Mouse (Mus musculus): Measurements from ENCODE around the gene Acvr1b. TPM values are rescaled to one million over a fixed set of nuclear protein-coding genes. Genes with fewer than 3 reads are reported as not detected.

Gene Acvr1b
- polyA plus RNA-seq, 1 experiment from 2014 or later, result 4.2 TPM

DNA sequence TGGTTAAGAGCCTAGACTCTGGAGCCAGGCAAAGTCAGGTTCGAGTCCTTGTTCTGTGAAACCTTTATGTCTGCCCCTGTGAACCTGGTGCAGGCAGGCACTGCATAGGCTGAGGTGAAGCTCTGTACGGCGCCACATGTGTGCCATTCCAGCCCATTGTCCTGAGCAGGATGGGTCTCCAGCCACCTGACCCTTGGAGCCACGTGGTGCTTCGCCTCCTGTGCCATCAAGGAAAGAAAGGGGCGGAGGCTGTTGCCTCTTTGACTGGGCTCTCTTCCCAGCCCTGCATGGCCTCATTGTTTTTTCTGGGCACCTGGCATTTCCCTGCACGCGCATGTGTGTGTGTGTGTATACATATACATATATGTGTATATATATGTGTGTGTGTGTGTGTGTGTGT, 66.0 kb downstream of the Acvr1b start:
- Histone ChIP-seq H3K9ac (ENCODE audit: low read depth, low read length) (no peak overlapping the region), H3K9me3 (ENCODE audit: control insufficient read depth, low read length) (no peaks in the 10 kb centered on the region), H3K36me3 (ENCODE audit: control insufficient read depth, insufficient read depth, low read length) (no peaks in the 10 kb centered on the region), H3K4me2 (no peak overlapping the region), H3K27me3 (replicated peaks; ENCODE audit: control insufficient read depth, insufficient read depth, low read length) (peaks cover 8% of the 10 kb centered on the region; the same call in 1 of the 2 replicates), H3K4me3 (ENCODE audit: low read depth, low read length) (no peak overlapping the region), H3K27ac (ENCODE audit: low read depth, low read length) (no peak overlapping the region), H3K4me1 (replicated peaks; ENCODE audit: control insufficient read depth, insufficient read depth, low read length) (peaks cover 11% of the 10 kb centered on the region)
- ATAC-seq (replicated peaks; ENCODE audit: low FRiP score) (no peak), DNase-seq (ENCODE audit: low spot score) (no peak)
- whole genome bisulfite sequencing, result 71% methylated on average over 8 of the region's 8 CpGs

DNA sequence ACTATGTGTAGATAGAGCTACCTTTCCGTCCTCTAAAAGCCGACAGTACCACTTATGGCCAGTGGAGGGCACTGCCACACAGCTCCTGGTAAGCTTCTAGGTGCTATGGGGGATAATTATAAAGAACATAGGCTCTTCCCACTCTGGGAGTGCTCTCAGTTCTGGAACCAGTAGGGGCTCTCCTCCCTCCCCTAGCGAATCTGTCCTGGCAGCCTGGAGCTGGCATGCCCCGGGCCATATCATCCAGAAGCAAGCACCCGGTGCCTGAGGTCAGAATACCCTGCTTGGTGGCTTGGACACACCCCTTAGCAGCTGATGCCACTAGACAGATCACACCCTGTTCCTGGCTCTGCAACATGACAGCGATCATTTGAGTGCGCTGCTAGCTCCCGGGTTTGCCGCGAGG, 66.9 kb downstream of the Acvr1b start:
- H3K9me3 ChIP-seq (ENCODE audit: control insufficient read depth, low read length), result no peaks in the 10 kb centered on the region
- DNase-seq (ENCODE audit: low spot score) (peak; percentile 68), ATAC-seq (replicated peaks; ENCODE audit: low FRiP score) (peak; percentile 67)
- H3K36me3 ChIP-seq (ENCODE audit: control insufficient read depth, insufficient read depth, low read length), result no peaks in the 10 kb centered on the region
- H3K27ac ChIP-seq (ENCODE audit: low read depth, low read length), result no peak overlapping the region
- no peak overlapping the region for H3K9ac ChIP-seq (ENCODE audit: low read depth, low read length)
- peak overlapping the region; percentile 21; the same call in 1 of the 2 replicates for H3K4me3 ChIP-seq (ENCODE audit: low read depth, low read length)
- H3K4me2 ChIP-seq, result peak overlapping the region; percentile 57
- H3K27me3 ChIP-seq (replicated peaks; ENCODE audit: control insufficient read depth, insufficient read depth, low read length), result peaks cover 8% of the 10 kb centered on the region; the same call in 1 of the 2 replicates
- 8% methylated on average over 10 of the region's 10 CpGs for WGBS
- peaks cover 12% of the 10 kb centered on the region for H3K4me1 ChIP-seq (replicated peaks; ENCODE audit: control insufficient read depth, insufficient read depth, low read length)

DNA sequence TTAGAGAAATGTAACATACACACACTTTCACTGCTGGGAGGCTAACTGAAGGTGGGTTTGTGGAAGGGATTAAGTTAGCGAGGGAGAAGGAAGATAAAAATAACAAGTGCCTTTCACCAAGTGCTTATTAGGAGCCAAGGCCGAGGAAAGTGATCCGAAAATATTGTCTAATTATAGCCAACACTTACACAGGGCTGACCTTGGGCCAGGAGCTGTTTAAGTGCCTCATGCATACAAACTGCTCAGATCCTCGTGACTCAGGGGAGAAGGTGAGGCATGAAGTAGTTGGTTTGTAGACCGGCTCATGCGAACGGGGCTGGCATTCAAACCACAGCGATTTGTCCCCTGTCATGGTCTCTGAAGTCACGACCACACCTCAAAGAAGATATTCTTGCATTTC, 67.4 kb downstream of the Acvr1b start:
- WGBS, result 42% methylated on average over 9 of the region's 9 CpGs
- H3K36me3 ChIP-seq (ENCODE audit: control insufficient read depth, insufficient read depth, low read length), result no peaks in the 10 kb centered on the region
- ATAC-seq (replicated peaks; ENCODE audit: low FRiP score) (no peak), DNase-seq (ENCODE audit: low spot score) (no peak)
- H3K4me3 ChIP-seq (ENCODE audit: low read depth, low read length), result peak overlapping the region; percentile 21; the same call in 1 of the 2 replicates
- peaks cover 8% of the 10 kb centered on the region; the same call in 1 of the 2 replicates for H3K27me3 ChIP-seq (replicated peaks; ENCODE audit: control insufficient read depth, insufficient read depth, low read length)
- peak overlapping the region; percentile 57 for H3K4me2 ChIP-seq
- peaks cover 15% of the 10 kb centered on the region for H3K4me1 ChIP-seq (replicated peaks; ENCODE audit: control insufficient read depth, insufficient read depth, low read length)
- H3K27ac ChIP-seq (ENCODE audit: low read depth, low read length), result no peak overlapping the region
- H3K9me3 ChIP-seq (ENCODE audit: control insufficient read depth, low read length), result no peaks in the 10 kb centered on the region
- H3K9ac ChIP-seq (ENCODE audit: low read depth, low read length), result no peak overlapping the region

DNA sequence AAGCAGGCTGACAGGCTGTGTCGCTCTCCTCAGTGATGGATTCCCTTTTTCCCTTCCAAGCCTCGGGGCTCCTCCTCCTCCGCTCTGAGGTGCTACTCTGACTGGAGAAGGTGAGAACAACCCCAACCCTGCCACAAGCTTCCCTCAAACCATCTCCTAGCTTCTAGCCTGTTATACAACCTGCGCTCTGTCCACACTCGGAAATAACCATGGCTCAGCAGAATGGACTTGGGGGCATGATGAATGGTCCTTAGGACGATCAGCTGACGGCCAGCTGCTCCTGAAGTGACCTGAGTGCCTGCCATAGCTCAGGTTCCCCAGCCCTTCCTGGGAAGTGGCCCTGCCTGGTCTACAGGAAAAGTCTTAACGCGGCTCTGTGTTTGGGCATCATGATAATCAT, 68.0 kb downstream of the Acvr1b start:
- DNase-seq (ENCODE audit: low spot score) (no peak), ATAC-seq (replicated peaks; ENCODE audit: low FRiP score) (no peak)
- H3K36me3 ChIP-seq (ENCODE audit: control insufficient read depth, insufficient read depth, low read length), result no peaks in the 10 kb centered on the region
- H3K9me3 ChIP-seq (ENCODE audit: control insufficient read depth, low read length), result no peaks in the 10 kb centered on the region
- no peak overlapping the region for H3K4me2 ChIP-seq
- H3K27ac ChIP-seq (ENCODE audit: low read depth, low read length), result no peak overlapping the region
- H3K27me3 ChIP-seq (replicated peaks; ENCODE audit: control insufficient read depth, insufficient read depth, low read length), result peaks cover 8% of the 10 kb centered on the region; the same call in 1 of the 2 replicates
- peaks cover 19% of the 10 kb centered on the region for H3K4me1 ChIP-seq (replicated peaks; ENCODE audit: control insufficient read depth, insufficient read depth, low read length)
- H3K9ac ChIP-seq (ENCODE audit: low read depth, low read length), result no peak overlapping the region
- no peak overlapping the region for H3K4me3 ChIP-seq (ENCODE audit: low read depth, low read length)
- WGBS, result 60% methylated on average over 9 of the region's 9 CpGs

DNA sequence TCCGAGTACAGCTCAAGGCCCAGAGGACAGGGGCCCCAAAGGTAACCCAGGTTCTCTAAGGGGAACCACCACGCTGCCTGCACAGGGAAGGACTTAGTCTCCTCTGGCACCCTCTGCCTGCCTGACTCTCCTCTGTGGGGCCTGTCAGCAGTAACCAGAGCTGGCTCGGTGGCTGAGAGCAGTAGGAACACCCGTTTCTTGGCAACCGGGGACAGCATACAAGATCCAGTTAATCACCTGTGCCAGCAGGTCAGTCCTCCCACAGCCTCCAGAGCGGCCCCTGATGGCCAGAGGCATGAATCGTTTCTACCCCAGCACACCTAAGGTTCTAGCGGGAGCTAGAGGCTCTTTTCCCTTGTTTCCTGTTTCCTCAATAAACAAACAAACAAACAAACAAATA, 68.8 kb downstream of the Acvr1b start:
- Histone ChIP-seq H3K27me3 (replicated peaks; ENCODE audit: control insufficient read depth, insufficient read depth, low read length) (peaks cover 8% of the 10 kb centered on the region; the same call in 1 of the 2 replicates), H3K36me3 (ENCODE audit: control insufficient read depth, insufficient read depth, low read length) (no peaks in the 10 kb centered on the region), H3K4me2 (no peak overlapping the region), H3K4me1 (replicated peaks; ENCODE audit: control insufficient read depth, insufficient read depth, low read length) (peaks cover 23% of the 10 kb centered on the region), H3K4me3 (ENCODE audit: low read depth, low read length) (no peak overlapping the region), H3K27ac (ENCODE audit: low read depth, low read length) (no peak overlapping the region), H3K9me3 (ENCODE audit: control insufficient read depth, low read length) (no peaks in the 10 kb centered on the region), H3K9ac (ENCODE audit: low read depth, low read length) (no peak overlapping the region)
- DNase-seq (ENCODE audit: low spot score) (no peak), ATAC-seq (replicated peaks; ENCODE audit: low FRiP score) (no peak)
- 33% methylated on average over 8 of the region's 8 CpGs for WGBS

DNA sequence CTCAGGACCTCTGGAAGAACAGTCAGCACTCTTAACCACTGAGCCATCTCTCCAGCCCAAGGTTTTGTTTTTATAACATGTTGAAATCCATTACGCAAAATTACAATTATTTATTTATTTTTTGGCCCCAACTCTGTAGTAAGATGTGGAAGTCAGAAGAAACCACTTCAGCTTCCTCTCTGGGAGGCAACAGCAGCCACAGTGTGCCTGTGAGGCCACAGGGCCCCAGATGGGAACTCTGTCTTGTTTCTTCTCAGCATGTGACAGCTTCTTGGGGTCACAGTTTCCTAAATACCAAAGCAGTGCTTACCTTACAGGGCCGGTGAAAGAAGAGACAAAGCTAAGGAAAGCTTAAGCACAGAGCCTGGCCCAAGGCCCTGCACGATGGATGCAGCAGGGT, 70.1 kb downstream of the Acvr1b start:
- no peaks in the 10 kb centered on the region for H3K36me3 ChIP-seq (ENCODE audit: control insufficient read depth, insufficient read depth, low read length)
- H3K4me1 ChIP-seq (replicated peaks; ENCODE audit: control insufficient read depth, insufficient read depth, low read length), result peaks cover 30% of the 10 kb centered on the region
- DNase-seq (ENCODE audit: low spot score) (no peak), ATAC-seq (replicated peaks; ENCODE audit: low FRiP score) (no peak)
- 54% methylated on average over 3 of the region's 3 CpGs for WGBS
- peaks cover 3% of the 10 kb centered on the region; the same call in 1 of the 2 replicates for H3K27me3 ChIP-seq (replicated peaks; ENCODE audit: control insufficient read depth, insufficient read depth, low read length)
- no peak overlapping the region for H3K4me2 ChIP-seq
- H3K9ac ChIP-seq (ENCODE audit: low read depth, low read length), result no peak overlapping the region
- H3K27ac ChIP-seq (ENCODE audit: low read depth, low read length), result no peak overlapping the region
- no peaks in the 10 kb centered on the region for H3K9me3 ChIP-seq (ENCODE audit: control insufficient read depth, low read length)
- H3K4me3 ChIP-seq (ENCODE audit: low read depth, low read length), result no peak overlapping the region

DNA sequence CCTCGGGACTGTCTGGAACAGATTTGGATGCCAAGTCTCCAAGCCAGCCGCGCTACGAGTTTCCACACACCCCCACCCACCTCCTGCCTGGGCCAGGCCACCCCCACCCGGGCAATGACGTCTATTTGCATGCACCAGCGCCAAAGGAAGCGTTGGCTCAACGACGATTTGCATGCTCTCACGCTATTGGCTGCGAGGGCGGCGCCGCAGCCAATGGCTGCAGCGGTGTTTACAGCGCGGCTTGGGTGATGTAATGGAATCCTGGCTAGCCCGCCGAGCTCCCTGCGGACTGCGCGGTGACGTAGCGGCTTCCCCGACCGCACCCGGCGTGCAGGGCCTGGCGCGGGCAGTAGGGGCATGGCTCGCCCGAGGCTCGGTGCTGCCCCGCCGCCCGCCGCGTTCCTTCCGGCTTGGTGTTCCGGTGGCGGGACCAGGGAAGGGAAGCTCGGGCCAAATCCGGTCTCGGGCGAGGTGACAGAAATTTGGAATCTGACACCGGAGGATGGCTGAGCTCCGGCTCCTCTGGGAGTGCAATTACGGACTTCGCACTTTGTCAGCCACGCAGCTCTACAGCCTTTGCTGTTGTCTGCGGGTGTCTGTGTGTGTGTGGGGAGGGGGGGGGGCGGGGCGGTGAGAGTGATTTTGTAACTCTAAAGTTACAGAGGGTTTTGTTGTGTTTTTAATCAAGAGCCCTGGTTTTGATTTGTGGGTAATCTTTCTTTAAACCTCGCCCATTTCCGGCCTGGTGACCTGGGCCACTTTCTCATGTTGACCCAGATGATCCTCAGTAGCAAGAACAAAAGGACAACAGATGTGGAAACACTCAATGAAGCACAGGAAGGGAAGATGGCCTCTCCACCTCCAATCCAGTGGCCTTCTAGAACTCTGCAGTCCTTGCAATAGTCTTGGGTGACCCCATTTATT, 72.6 kb downstream of the Acvr1b start:
- Histone ChIP-seq H3K9me3 (ENCODE audit: control insufficient read depth, low read length) (no peaks in the 10 kb centered on the region), H3K36me3 (ENCODE audit: control insufficient read depth, insufficient read depth, low read length) (no peaks in the 10 kb centered on the region), H3K9ac (ENCODE audit: low read depth, low read length) (peak overlapping the region; percentile 61), H3K27ac (ENCODE audit: low read depth, low read length) (peak overlapping the region; percentile 83), H3K4me1 (replicated peaks; ENCODE audit: control insufficient read depth, insufficient read depth, low read length) (peaks cover 23% of the 10 kb centered on the region), H3K4me2 (peak overlapping the region; percentile 79), H3K4me3 (ENCODE audit: low read depth, low read length) (peak overlapping the region; percentile 45), H3K27me3 (replicated peaks; ENCODE audit: control insufficient read depth, insufficient read depth, low read length) (no peaks in the 10 kb centered on the region)
- WGBS, result 2% methylated on average over 56 of the region's 56 CpGs
- peak; percentile 99 for ATAC-seq (replicated peaks; ENCODE audit: low FRiP score)
- DNase-seq (ENCODE audit: low spot score), result peak; percentile 93

DNA sequence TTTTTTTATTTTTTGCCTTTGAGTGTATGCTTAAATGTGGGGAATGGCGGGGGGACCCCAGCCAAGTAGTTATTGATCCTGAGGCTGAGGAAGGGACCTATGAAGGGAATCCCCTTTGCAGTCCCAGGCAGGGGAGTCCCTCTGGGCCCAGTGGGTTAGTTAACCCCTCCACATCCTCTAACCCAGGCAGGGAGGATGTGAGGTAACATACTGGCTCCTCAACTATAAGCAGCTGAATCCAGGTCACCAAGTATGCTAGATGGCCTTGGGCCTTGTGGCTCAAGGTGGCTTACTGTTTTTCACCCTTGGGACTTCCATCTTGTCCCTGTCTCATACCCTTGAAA, 73.3 kb downstream of the Acvr1b start:
- Histone ChIP-seq H3K9me3 (ENCODE audit: control insufficient read depth, low read length) (no peaks in the 10 kb centered on the region), H3K27me3 (replicated peaks; ENCODE audit: control insufficient read depth, insufficient read depth, low read length) (no peaks in the 10 kb centered on the region), H3K9ac (ENCODE audit: low read depth, low read length) (no peak overlapping the region), H3K27ac (ENCODE audit: low read depth, low read length) (no peak overlapping the region; the same call in 1 of the 2 replicates), H3K4me3 (ENCODE audit: low read depth, low read length) (no peak overlapping the region), H3K4me2 (peak overlapping the region; percentile 79), H3K36me3 (ENCODE audit: control insufficient read depth, insufficient read depth, low read length) (no peaks in the 10 kb centered on the region), H3K4me1 (replicated peaks; ENCODE audit: control insufficient read depth, insufficient read depth, low read length) (peaks cover 19% of the 10 kb centered on the region)
- ATAC-seq (replicated peaks; ENCODE audit: low FRiP score) (no peak), DNase-seq (ENCODE audit: low spot score) (no peak)
- WGBS, result 57% methylated on average over 1 of the region's 1 CpGs

Data from liver, embryonic 11.5 days (tissue).